20 mouse cellular contexts compared by ENCODE assay signal in the genomic region with DNA sequence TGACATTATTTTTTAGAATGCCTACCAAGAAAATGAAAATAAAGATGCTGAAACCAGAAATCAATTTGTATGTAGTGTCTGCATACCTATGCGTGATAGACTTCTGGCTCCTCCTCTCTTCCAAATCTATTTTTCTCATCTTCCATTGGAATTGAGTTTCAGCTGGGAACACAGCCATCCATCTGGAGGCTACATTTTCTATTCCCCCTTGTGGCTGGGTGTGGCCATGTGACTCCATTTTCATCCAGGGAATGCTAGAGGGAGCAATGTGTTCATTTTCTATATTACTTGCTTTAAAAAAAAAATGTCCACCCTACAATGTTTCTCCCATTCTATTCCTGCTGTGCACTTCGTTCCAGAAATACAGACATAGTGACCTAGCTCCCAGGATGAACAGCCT. TPM values are rescaled to one million over a fixed set of nuclear protein-coding genes. Genes with fewer than 3 reads are reported as not detected.
DNase-seq lines count a peak whose midpoint lies in the region; ATAC-seq and TF ChIP-seq lines count a peak whose summit lies in the region.
"Had no signal": no experiment of that assay in that cellular context is flagged by ENCODE, and none has a peak within 500 bp of the region (broad histone marks: within the 10 kb centered on the region; RNA-seq: fewer than 3 reads in every experiment).

No protein-coding gene starts in this region.

- H3K4me1 ChIP-seq in midbrain, embryonic 11.5 days (ENCODE audit: control insufficient read depth, insufficient read depth, low read length), result peaks cover 4% of the 10 kb centered on the region; the same call in 1 of the 2 replicates
- peaks cover 9% of the 10 kb centered on the region for H3K4me1 ChIP-seq in midbrain, embryonic 10.5 days
- H3K4me1 ChIP-seq in neural tube, embryonic 15.5 days, result peaks cover 6% of the 10 kb centered on the region
- H3K4me1 ChIP-seq in kidney, adult 2 months (ENCODE audit: control insufficient read depth, insufficient read depth, low read length), result peaks cover 3% of the 10 kb centered on the region; the same call in 1 of the 2 replicates
- H3K4me1 ChIP-seq: embryonic facial prominence, embryonic 15.5 days had no signal

- no peak overlapping the region for H3K4me3 ChIP-seq in midbrain, embryonic 11.5 days (ENCODE audit: low read depth, low read length)
- no peak overlapping the region for H3K4me3 ChIP-seq in midbrain, embryonic 10.5 days
- no peak overlapping the region for H3K4me3 ChIP-seq in neural tube, embryonic 15.5 days (replicated peaks)
- no peak overlapping the region for H3K4me3 ChIP-seq in kidney, adult 2 months (ENCODE audit: insufficient read depth, low read depth, low read length)
- H3K4me3 ChIP-seq: embryonic facial prominence, embryonic 15.5 days; heart, embryonic 10.5 days; midbrain, embryonic 15.5 days; myocyte had no signal

- H3K36me3 ChIP-seq in midbrain, embryonic 11.5 days (ENCODE audit: control insufficient read depth, insufficient read depth, low read length), result no peaks in the 10 kb centered on the region
- no peaks in the 10 kb centered on the region for H3K36me3 ChIP-seq in midbrain, embryonic 10.5 days
- no peaks in the 10 kb centered on the region for H3K36me3 ChIP-seq in neural tube, embryonic 15.5 days
- H3K36me3 ChIP-seq in kidney, adult 2 months (ENCODE audit: control insufficient read depth, insufficient read depth, low read length), result no peaks in the 10 kb centered on the region
- H3K36me3 ChIP-seq: embryonic facial prominence, embryonic 15.5 days; heart, embryonic 10.5 days; midbrain, embryonic 15.5 days had no signal

- DNase-seq in gastrocnemius, adult 18-20 months (ENCODE audit: low spot score), result peak; percentile 33
- DNase-seq in gastrocnemius, postnatal 36 days, result no peak
- DNase-seq in midbrain, embryonic 11.5 days (ENCODE audit: low spot score, missing footprints), result peak; percentile 28
- no peak for DNase-seq in midbrain, embryonic 10.5 days (ENCODE audit: low spot score)
- peak; percentile 49 to 65 for DNase-seq in right cerebral cortex, postnatal 10 days (ENCODE audit: low spot score in 2 of 2)
- DNase-seq in kidney, adult 2 months, result no peak
- DNase-seq: adrenal gland, postnatal 25 days; cerebellum, adult 8-10 months; gastrocnemius, postnatal 25 days; kidney, adult 11 months; lung, adult 18-20 months; lung, postnatal 14 days; thymus, postnatal 25 days had no signal

- 85% methylated on average over 2 of the region's 2 CpGs for WGBS in midbrain, embryonic 11.5 days
- WGBS in midbrain, embryonic 10.5 days, result 86% methylated on average over 2 of the region's 2 CpGs
- WGBS in neural tube, embryonic 15.5 days, result 82% methylated on average over 2 of the region's 2 CpGs
- WGBS in kidney, adult 2 months, result 84% methylated on average over 2 of the region's 2 CpGs

- H3K9ac ChIP-seq in midbrain, embryonic 11.5 days (ENCODE audit: low read length), result no peak overlapping the region
- no peak overlapping the region for H3K9ac ChIP-seq in neural tube, embryonic 15.5 days (replicated peaks)
- H3K9ac ChIP-seq: embryonic facial prominence, embryonic 15.5 days; midbrain, embryonic 15.5 days had no signal

- H3K4me2 ChIP-seq in midbrain, embryonic 11.5 days, result no peak overlapping the region
- no peak overlapping the region for H3K4me2 ChIP-seq in neural tube, embryonic 15.5 days
- H3K4me2 ChIP-seq: embryonic facial prominence, embryonic 15.5 days; liver, embryonic 11.5 days; midbrain, embryonic 15.5 days had no signal

- H3K27ac ChIP-seq in midbrain, embryonic 11.5 days (ENCODE audit: low read depth, low read length), result no peak overlapping the region
- no peak overlapping the region for H3K27ac ChIP-seq in midbrain, embryonic 10.5 days (replicated peaks)
- H3K27ac ChIP-seq in neural tube, embryonic 15.5 days (replicated peaks), result no peak overlapping the region
- no peak overlapping the region for H3K27ac ChIP-seq in kidney, adult 2 months (ENCODE audit: insufficient read depth, low read depth, low read length)
- H3K27ac ChIP-seq: embryonic facial prominence, embryonic 15.5 days; heart, embryonic 10.5 days; kidney, postnatal 0 days; midbrain, embryonic 15.5 days had no signal

- no peak for ATAC-seq in midbrain, embryonic 11.5 days (ENCODE audit: low FRiP score)
- no peak for ATAC-seq in neural tube, embryonic 15.5 days (ENCODE audit: low FRiP score)
- ATAC-seq: midbrain, embryonic 15.5 days had no signal

- H3K9me3 ChIP-seq in midbrain, embryonic 11.5 days (ENCODE audit: control insufficient read depth, low read length), result no peaks in the 10 kb centered on the region
- no peaks in the 10 kb centered on the region for H3K9me3 ChIP-seq in midbrain, embryonic 10.5 days (replicated peaks)
- no peaks in the 10 kb centered on the region for H3K9me3 ChIP-seq in neural tube, embryonic 15.5 days (replicated peaks)
- H3K9me3 ChIP-seq: embryonic facial prominence, embryonic 15.5 days; heart, embryonic 10.5 days; midbrain, embryonic 15.5 days had no signal

- TF ChIP-seq CTCF in kidney, adult 2 months (conservative IDR thresholded peaks at IDR 0.05; ENCODE audit: insufficient read depth, insufficient read length, low read depth, low read length), result no peak

- intact Hi-C loops in gastrocnemius, postnatal 36 days (cut with DNase I), result no loop called here

- H3K27me3 ChIP-seq in midbrain, embryonic 11.5 days (ENCODE audit: control insufficient read depth, insufficient read depth, low read length), result no peaks in the 10 kb centered on the region
- no peaks in the 10 kb centered on the region for H3K27me3 ChIP-seq in midbrain, embryonic 10.5 days (ENCODE audit: low read depth, poor library complexity, severe bottlenecking)
- H3K27me3 ChIP-seq in neural tube, embryonic 15.5 days (replicated peaks), result no peaks in the 10 kb centered on the region
- no peaks in the 10 kb centered on the region for H3K27me3 ChIP-seq in kidney, adult 2 months (replicated peaks; ENCODE audit: control insufficient read depth, insufficient read depth, low read length)
- H3K27me3 ChIP-seq: embryonic facial prominence, embryonic 15.5 days; midbrain, embryonic 15.5 days had no signal

- TF ChIP-seq POLR2A in kidney, adult 2 months (IDR thresholded peaks at IDR 0.05; ENCODE audit: low read depth, low read length), result no peak

RNA-seq across cellular contexts. Expression of a gene that starts 3.6 kb away (rescaled TPM):
- 1 to 10 TPM; 7.7 to 8.3 TPM for total RNA-seq in gastrocnemius, adult 18-20 months (2021)
- total RNA-seq in gastrocnemius, postnatal 36 days (2021), result 1 to 10 TPM; 6.7 to 7.4 TPM
- 9.4 and 9.9 TPM in 2 replicates for polyA plus RNA-seq in midbrain, embryonic 11.5 days (2014; fragmentation: Nextera tagmentation; extraction: Ambion mirVana)
- 10.8 and 12.3 TPM in 2 replicates for polyA plus RNA-seq in midbrain, embryonic 10.5 days (2016; fragmentation: Nextera tagmentation; extraction: Ambion mirVana)
- polyA plus RNA-seq in neural tube, embryonic 15.5 days (2015; fragmentation: Nextera tagmentation; extraction: Ambion mirVana), result 8.8 and 9.9 TPM in 2 replicates
- 11.2 and 11.7 TPM in 2 replicates for polyA plus RNA-seq in kidney, adult 2 months (2012; rRNA removed)

Comparison
In these comparisons a context has a peak if more than half of its experiments do, and no peak if none do; other contexts are left out.
1. DNase-seq: peak in gastrocnemius, adult 18-20 months (single experiment), midbrain, embryonic 11.5 days (single experiment) and right cerebral cortex, postnatal 10 days (2 of 2); none in gastrocnemius, postnatal 36 days (0 of 2), midbrain, embryonic 10.5 days (single experiment) and kidney, adult 2 months (single experiment).